Mouse (Mus musculus) brain, embryonic 14.5 days (tissue): ENCODE data around the gene Grin2a.

Experiments
- CTCF ChIP-seq: fragments of 200-500 bp; IDR thresholded peaks from 2 replicates; pipeline ENCODE4 v1.5.1; 2012; ENCODE audit warnings: inconsistent platforms, mild to moderate bottlenecking, moderate library complexity, borderline replicate concordance; ENCODE audit not compliant: insufficient read depth, insufficient read length; ENCODE audit errors: extremely low read depth
- POLR2A ChIP-seq: fragments of 200-500 bp; IDR thresholded peaks from 2 replicates; pipeline ENCODE4 v1.6.1; 2012; ENCODE audit warnings: mild to moderate bottlenecking, inconsistent platforms, borderline replicate concordance; ENCODE audit not compliant: poor library complexity, insufficient read depth, insufficient read length, severe bottlenecking; ENCODE audit errors: extremely low read depth

- TF ChIP-seq POLR2A (no peak), CTCF (no peak)
Observed at GRCm38 (mm10) chr16:9994951-9995813, at the start of gene Grin2a.
